In the genomic region with DNA sequence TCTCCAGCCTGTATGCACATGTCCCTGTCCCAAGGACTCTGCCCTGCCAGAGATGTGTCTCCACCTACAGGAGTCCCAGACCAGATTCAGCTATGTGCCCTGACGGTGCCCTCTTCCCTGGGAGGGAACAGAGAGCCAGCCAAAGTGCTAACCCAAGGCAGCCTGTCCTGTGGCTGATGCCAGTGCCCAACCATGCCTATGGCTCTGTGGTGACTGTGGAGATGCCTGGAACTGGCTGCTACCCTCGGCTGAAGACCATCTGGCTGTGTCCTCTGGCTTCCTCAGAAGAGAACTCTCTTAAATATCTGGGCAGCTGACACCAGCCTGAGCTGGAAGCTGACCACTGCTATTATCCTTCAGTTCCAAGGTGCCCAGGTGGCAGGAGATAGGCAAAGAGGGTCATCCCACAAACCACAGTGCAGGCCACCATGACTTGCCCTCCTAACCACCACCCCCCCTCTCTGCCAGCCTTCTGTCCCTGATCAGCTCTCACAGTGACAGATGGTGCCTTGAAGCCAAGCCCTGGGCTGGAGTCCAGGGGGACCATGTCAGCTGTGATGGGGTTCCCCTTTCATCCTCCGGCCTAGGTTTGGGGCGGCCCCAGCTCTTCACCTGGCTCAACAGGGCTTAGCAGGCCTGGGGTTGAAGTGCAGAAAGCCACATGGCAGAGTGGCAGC, we compare ENCODE assay signal across 10 mouse cellular contexts. TPM values are rescaled to one million over a fixed set of nuclear protein-coding genes. Genes with fewer than 3 reads are reported as not detected.
DNase-seq lines count a peak whose midpoint lies in the region; ATAC-seq lines count a peak whose summit lies in the region.
"Had no signal": no experiment of that assay in that cellular context is flagged by ENCODE, and none has a peak within 500 bp of the region (broad histone marks: within the 10 kb centered on the region; RNA-seq: fewer than 3 reads in every experiment).

No protein-coding gene starts in this region.

- no peak overlapping the region for H3K4me2 ChIP-seq in lung, embryonic 16.5 days (ENCODE audit: low read depth, low read length)

- no peak overlapping the region for H3K27ac ChIP-seq in lung, embryonic 16.5 days (ENCODE audit: low read length)

- 79% methylated on average over 4 of the region's 4 CpGs for WGBS in lung, embryonic 16.5 days

- no peaks in the 10 kb centered on the region for H3K27me3 ChIP-seq in lung, embryonic 16.5 days (ENCODE audit: control insufficient read depth, insufficient read depth, low read depth, low read length)

- H3K9ac ChIP-seq in lung, embryonic 16.5 days (ENCODE audit: low read length): peak overlapping the region; percentile 33; the same call in 1 of the 2 replicates

- no peaks in the 10 kb centered on the region for H3K36me3 ChIP-seq in lung, embryonic 16.5 days (ENCODE audit: control insufficient read depth, insufficient read depth, low read length)

- no peak for DNase-seq in lung, postnatal 36 days
- DNase-seq in cerebellum, adult 9-11 months: peak; percentile 96
- no peak for DNase-seq in adrenal gland, postnatal 36 days
- DNase-seq in MN1 (ENCODE audit: low spot score): no peak
- DNase-seq: kidney, postnatal 14 days had no signal

- no peaks in the 10 kb centered on the region for H3K4me1 ChIP-seq in lung, embryonic 16.5 days (replicated peaks; ENCODE audit: control insufficient read depth, insufficient read depth, low read length)

- no peak overlapping the region for H3K4me3 ChIP-seq in lung, embryonic 16.5 days (ENCODE audit: low read length)

- 0 out of 2 replicates have a peak, but pooled peaks have one; percentile 13 for ATAC-seq in lung, embryonic 16.5 days (ENCODE audit: low read depth)
- peak; percentile 69 for ATAC-seq in granulocyte monocyte progenitor cell, adult 5-6 weeks (replicated peaks; ENCODE audit: poor library complexity, severe bottlenecking)
- peak; percentile 78 for ATAC-seq in megakaryocyte progenitor cell, adult 5-6 weeks (replicated peaks; ENCODE audit: poor library complexity)
- no peak; the same call in 1 of the 2 replicates for ATAC-seq in erythroid progenitor cell, adult 5-6 weeks (replicated peaks; ENCODE audit: low FRiP score, poor library complexity, severe bottlenecking)

- no peaks in the 10 kb centered on the region for H3K9me3 ChIP-seq in lung, embryonic 16.5 days (ENCODE audit: control insufficient read depth, low read length)

RNA-seq across cellular contexts. Expression of gene Atoh8, which starts 18.7 kb away (rescaled TPM):
- 32.2 and 35.3 TPM in 2 replicates for polyA plus RNA-seq in lung, embryonic 16.5 days (2015; fragmentation: Nextera tagmentation; extraction: Ambion mirVana)
- 1.5 TPM in 1 of 2 replicates, not detected in the other for total RNA-seq in granulocyte monocyte progenitor cell, adult 5-6 weeks (2014; fragmentation: Nextera tagmentation)
- not detected in 2 replicates for total RNA-seq in granulocyte monocyte progenitor cell, adult 5-6 weeks (2017)
- total RNA-seq in megakaryocyte progenitor cell, adult 5-6 weeks (2015): not detected in 2 replicates
- not detected in 2 replicates for total RNA-seq in megakaryocyte progenitor cell, adult 5-6 weeks (2017)
- total RNA-seq in erythroid progenitor cell, adult 5-6 weeks (2015; ENCODE audit: low replicate concordance): not detected in 2 replicates
- total RNA-seq in erythroid progenitor cell, adult 5-6 weeks (2017; ENCODE audit: low replicate concordance): not detected in 2 replicates
- 1 to 10 TPM; 3.1 to 3.2 TPM for total RNA-seq in adrenal gland, postnatal 36 days (2021)

RNA-seq across cellular contexts. Expression of gene Sftpb, which starts 50.4 kb away (rescaled TPM):
- polyA plus RNA-seq in lung, embryonic 16.5 days (2015; fragmentation: Nextera tagmentation; extraction: Ambion mirVana): 275 and 324 TPM in 2 replicates
- total RNA-seq in granulocyte monocyte progenitor cell, adult 5-6 weeks (2014; fragmentation: Nextera tagmentation): not detected in 2 replicates
- not detected in 2 replicates for total RNA-seq in granulocyte monocyte progenitor cell, adult 5-6 weeks (2017)
- total RNA-seq in megakaryocyte progenitor cell, adult 5-6 weeks (2015): not detected in 2 replicates
- total RNA-seq in megakaryocyte progenitor cell, adult 5-6 weeks (2017): not detected in 2 replicates
- total RNA-seq in erythroid progenitor cell, adult 5-6 weeks (2015; ENCODE audit: low replicate concordance): not detected in 2 replicates
- total RNA-seq in erythroid progenitor cell, adult 5-6 weeks (2017; ENCODE audit: low replicate concordance): not detected in 2 replicates
- not detected for total RNA-seq in adrenal gland, postnatal 36 days (2021)
- polyA plus RNA-seq: stomach, embryonic 14.5 days had no signal
